Mouse (Mus musculus) MEL (cell line): ENCODE measurements at regions not wholly inside any gene's neighbourhood (a gene's known extent, or its start where the extent isn't known, plus 50 kb on each side); places are given as distances from the start of the nearest gene placed in this dataset.

Experiments
- DNase-seq: peaks from one replicate; pipeline ENCODE4 v3.0.0; 2011; ENCODE audit warnings: low read depth, low spot score
- H3K27ac ChIP-seq: 2 replicates; pipeline ENCODE4 v1.5.1; 2012; ENCODE audit warnings: low read depth, mild to moderate bottlenecking, control low read depth, low read length, moderate library complexity; ENCODE audit not compliant: control insufficient read depth
- H3K27me3 ChIP-seq, 2 experiments: fragments of 150-350 bp in 1 of 2; sonication (generic) in 1 of 2; 2 replicates each; pipeline ENCODE4 v1.6.1; 2012; ENCODE audit warnings: low read length in 2 of 2, mild to moderate bottlenecking in 2 of 2, improper control_type of control experiment in 1 of 2, moderate library complexity in 1 of 2; ENCODE audit not compliant: insufficient read depth in 2 of 2, control insufficient read depth in 1 of 2
- H3K36me3 ChIP-seq, 2 experiments: 2 replicates each; pipeline ENCODE4 v1.6.1; 2012 to 2014; ENCODE audit warnings: low read length in 2 of 2, improper control_type of control experiment in 1 of 2, inconsistent platforms in 1 of 2, mild to moderate bottlenecking in 1 of 2; ENCODE audit not compliant: insufficient read depth in 2 of 2, control insufficient read depth in 1 of 2
- H3K4me1 ChIP-seq, 2 experiments: fragments of 150-350 bp in 1 of 2; sonication (generic) in 1 of 2; 2 replicates each; pipeline ENCODE4 v1.6.1; 2012; ENCODE audit warnings: low read length in 2 of 2, improper control_type of control experiment in 1 of 2, mild to moderate bottlenecking in 1 of 2; ENCODE audit not compliant: insufficient read depth in 2 of 2, control insufficient read depth in 1 of 2
- H3K4me3 ChIP-seq, 2 experiments: fragments of 150-350 bp in 1 of 2; sonication (generic) in 1 of 2; 2 replicates each; pipeline ENCODE4 v1.5.1; 2012; ENCODE audit warnings: low read depth in 2 of 2, low read length in 2 of 2, mild to moderate bottlenecking in 2 of 2, moderate library complexity in 2 of 2, control low read depth in 1 of 2, improper control_type of control experiment in 1 of 2; ENCODE audit not compliant: control insufficient read depth in 1 of 2, insufficient read depth in 1 of 2
- H3K79me2 ChIP-seq: 2 replicates; pipeline ENCODE4 v1.6.1; 2012; ENCODE audit warnings: mild to moderate bottlenecking, low read length, moderate library complexity; ENCODE audit not compliant: control insufficient read depth, poor library complexity, insufficient read depth
- H3K9ac ChIP-seq: 2 replicates; pipeline ENCODE4 v1.6.1; 2012; ENCODE audit warnings: low read depth, mild to moderate bottlenecking, control low read depth, low read length, moderate library complexity; ENCODE audit not compliant: control insufficient read depth, poor library complexity, severe bottlenecking
- H3K9me3 ChIP-seq: fragments of 150-350 bp; sonication (generic); replicated peaks from 2 replicates; pipeline ENCODE4 v1.6.1; 2012; ENCODE audit warnings: mild to moderate bottlenecking, low read length, improper control_type of control experiment, moderate library complexity; ENCODE audit not compliant: insufficient read depth
- BHLHE40 ChIP-seq: IDR thresholded peaks from 2 replicates; pipeline ENCODE4 v1.6.1; 2012; ENCODE audit warnings: low read depth, mild to moderate bottlenecking, inconsistent platforms, low read length, improper control_type of control experiment, borderline replicate concordance
- CHD1 ChIP-seq: IDR thresholded peaks from 2 replicates; pipeline ENCODE4 v1.6.1; 2012; ENCODE audit warnings: low read depth, mild to moderate bottlenecking, inconsistent platforms, low read length, improper control_type of control experiment
- CHD2 ChIP-seq: IDR thresholded peaks from 2 replicates; pipeline ENCODE4 v1.6.1; 2011; ENCODE audit warnings: low read length, improper control_type of control experiment
- CTCF ChIP-seq, 3 experiments: IDR thresholded peaks in 2 of 3; conservative IDR thresholded peaks in 1 of 3; 2 replicates each; pipeline ENCODE4 v1.5.1; 2011 to 2012; ENCODE audit warnings: low read length in 3 of 3, low read depth in 2 of 3, mild to moderate bottlenecking in 2 of 3, improper control_type of control experiment in 1 of 3, inconsistent platforms in 1 of 3, mixed read lengths in 1 of 3, moderate library complexity in 1 of 3; ENCODE audit not compliant: control insufficient read depth in 1 of 3, insufficient read depth in 1 of 3, poor library complexity in 1 of 3, severe bottlenecking in 1 of 3
- E2F4 ChIP-seq: IDR thresholded peaks from 2 replicates; pipeline ENCODE4 v1.6.1; 2011; ENCODE audit warnings: low read depth, low read length, improper control_type of control experiment, borderline replicate concordance
- ELF1 ChIP-seq: IDR thresholded peaks from 2 replicates; pipeline ENCODE4 v1.6.1; 2014; ENCODE audit warnings: low read depth, mild to moderate bottlenecking, inconsistent platforms, low read length, improper control_type of control experiment, moderate library complexity
- ETS1 ChIP-seq: IDR thresholded peaks from 2 replicates; pipeline ENCODE4 v1.6.1; 2012; ENCODE audit warnings: low read depth, mild to moderate bottlenecking, inconsistent platforms, low read length, improper control_type of control experiment, moderate library complexity
- GABPA ChIP-seq: IDR thresholded peaks from 2 replicates; pipeline ENCODE4 v1.6.1; 2012; ENCODE audit warnings: low read depth, mild to moderate bottlenecking, inconsistent platforms, low read length, improper control_type of control experiment, moderate library complexity
- JUND ChIP-seq: IDR thresholded peaks from 2 replicates; pipeline ENCODE4 v1.6.1; 2011; ENCODE audit warnings: low read depth, mild to moderate bottlenecking, improper control_type of control experiment, low read length
- MAFK ChIP-seq: IDR thresholded peaks from 2 replicates; pipeline ENCODE4 v1.6.1; 2011; ENCODE audit warnings: low read depth, mild to moderate bottlenecking, low read length, improper control_type of control experiment, borderline replicate concordance
- MAZ ChIP-seq: IDR thresholded peaks from 2 replicates; pipeline ENCODE4 v1.6.1; 2012; ENCODE audit warnings: low read depth, mild to moderate bottlenecking, inconsistent platforms, low read length, improper control_type of control experiment
- MXI1 ChIP-seq: IDR thresholded peaks from 2 replicates; pipeline ENCODE4 v1.6.1; 2011; ENCODE audit warnings: mild to moderate bottlenecking, low read depth, low read length, improper control_type of control experiment
- MYC ChIP-seq: IDR thresholded peaks from 2 replicates; pipeline ENCODE4 v1.6.1; 2011; ENCODE audit warnings: low read depth, mild to moderate bottlenecking, low read length, improper control_type of control experiment, moderate library complexity
- NRF1 ChIP-seq: IDR thresholded peaks from 2 replicates; pipeline ENCODE4 v1.6.1; 2014; ENCODE audit warnings: low read depth, mild to moderate bottlenecking, inconsistent platforms, low read length, improper control_type of control experiment, moderate library complexity; ENCODE audit not compliant: poor library complexity, insufficient read depth, severe bottlenecking
- POLR2A ChIP-seq, 2 experiments: IDR thresholded peaks; 2 replicates each; pipeline ENCODE4 v1.6.1; 2011 to 2012; ENCODE audit warnings: low read length in 2 of 2, mild to moderate bottlenecking in 2 of 2, control low read depth in 1 of 2, improper control_type of control experiment in 1 of 2, low read depth in 1 of 2, moderate library complexity in 1 of 2; ENCODE audit not compliant: control insufficient read depth in 1 of 2, insufficient read depth in 1 of 2, poor library complexity in 1 of 2
- POLR2AphosphoS2 ChIP-seq: IDR thresholded peaks from 2 replicates; pipeline ENCODE4 v1.6.1; 2011; ENCODE audit warnings: low read length, improper control_type of control experiment
- POLR2AphosphoS5 ChIP-seq: IDR thresholded peaks from 2 replicates; pipeline ENCODE4 v1.6.1; 2012; ENCODE audit warnings: low read depth, borderline replicate concordance, mild to moderate bottlenecking, inconsistent platforms, low read length, moderate library complexity, mixed read lengths
- RAD21 ChIP-seq: IDR thresholded peaks from 2 replicates; pipeline ENCODE4 v1.6.1; 2011; ENCODE audit warnings: mild to moderate bottlenecking, low read depth, low read length, improper control_type of control experiment
- RCOR1 ChIP-seq: IDR thresholded peaks from 2 replicates; pipeline ENCODE4 v1.6.1; 2012; ENCODE audit warnings: low read depth, mild to moderate bottlenecking, inconsistent platforms, low read length, improper control_type of control experiment
- TAL1 ChIP-seq: IDR thresholded peaks from 2 replicates; pipeline ENCODE4 v1.6.1; 2012; ENCODE audit warnings: mild to moderate bottlenecking, inconsistent platforms, low read length, moderate library complexity, mixed read lengths
- TBP ChIP-seq: IDR thresholded peaks from 2 replicates; pipeline ENCODE4 v1.8.0; 2011; ENCODE audit warnings: low read depth, low read length, improper control_type of control experiment
- TCF12 ChIP-seq: IDR thresholded peaks from 2 replicates; pipeline ENCODE4 v1.6.1; 2014; ENCODE audit warnings: low read depth, mild to moderate bottlenecking, inconsistent platforms, low read length, improper control_type of control experiment, moderate library complexity
- UBTF ChIP-seq: IDR thresholded peaks from 2 replicates; pipeline ENCODE4 v1.6.1; 2012; ENCODE audit warnings: low read depth, mild to moderate bottlenecking, inconsistent platforms, low read length, improper control_type of control experiment, moderate library complexity, borderline replicate concordance; ENCODE audit not compliant: insufficient read depth
- ZC3H11A ChIP-seq: IDR thresholded peaks from 2 replicates; pipeline ENCODE4 v1.6.1; 2012; ENCODE audit warnings: low read depth, mild to moderate bottlenecking, inconsistent platforms, low read length, improper control_type of control experiment
- ZKSCAN1 ChIP-seq: IDR thresholded peaks from 2 replicates; pipeline ENCODE4 v1.6.1; 2012; ENCODE audit warnings: low read depth, mild to moderate bottlenecking, inconsistent platforms, low read length, improper control_type of control experiment, moderate library complexity

DNA sequence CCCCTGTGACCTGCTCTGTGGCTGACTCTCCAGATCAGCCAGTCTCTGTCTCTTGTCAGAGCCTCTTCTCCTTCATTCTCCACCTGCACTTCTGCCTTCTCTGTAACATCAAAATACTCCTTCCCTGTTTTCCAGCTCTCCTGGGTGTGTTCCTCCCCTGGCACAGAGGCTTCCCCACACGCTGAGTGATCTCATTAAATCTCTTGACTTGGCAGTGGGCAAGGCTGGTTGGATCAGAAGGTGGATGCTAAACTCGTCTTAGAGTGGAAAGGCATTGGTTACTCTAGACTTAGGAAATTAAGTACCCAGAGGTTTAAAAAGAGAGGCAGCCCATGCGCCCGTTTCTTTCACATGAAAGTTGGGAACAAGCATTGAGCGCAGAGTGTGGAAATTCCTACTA is 78.3 kb upstream of the Gm10234 start:
- Histone ChIP-seq H3K27me3 (no peaks in the 10 kb centered on the region; a peak in 1 of 4 replicates), H3K9ac (no peak overlapping the region), H3K79me2 (no peaks in the 10 kb centered on the region), H3K27ac (no peak overlapping the region), H3K4me3 (no peak overlapping the region), H3K9me3 (no peaks in the 10 kb centered on the region), H3K4me1 (no peaks in the 10 kb centered on the region), H3K36me3 (no peaks in the 10 kb centered on the region)
- TF ChIP-seq RCOR1 (no peak), POLR2AphosphoS2 (no peak), GABPA (no peak), ETS1 (no peak), MYC (no peak), ELF1 (no peak), MXI1 (no peak), UBTF (no peak), E2F4 (no peak)
- DNase-seq = no peak

DNA sequence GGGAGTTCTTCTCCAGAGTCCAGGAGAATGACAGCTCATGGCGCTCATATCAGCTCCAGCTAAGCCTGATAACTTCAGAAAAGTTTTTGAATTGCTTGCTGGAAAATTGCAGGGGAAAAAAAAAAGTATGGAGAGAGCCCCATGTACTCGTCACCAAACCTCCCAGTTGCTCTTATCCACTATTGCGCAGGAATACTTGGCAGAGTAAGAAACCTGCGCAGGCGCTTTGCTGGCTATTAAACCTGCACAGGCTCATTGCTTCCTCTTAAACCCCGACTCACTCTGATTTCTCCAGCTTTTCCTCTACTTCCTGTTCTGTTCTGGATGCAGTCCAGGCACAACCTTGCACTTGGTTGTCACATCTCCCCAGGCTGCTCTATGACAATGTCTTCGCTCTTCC is 77.0 kb upstream of the Gm10234 start:
- H3K79me2 ChIP-seq = no peaks in the 10 kb centered on the region
- H3K36me3 ChIP-seq = no peaks in the 10 kb centered on the region
- H3K4me3 ChIP-seq = no peak overlapping the region
- no peak overlapping the region for H3K9ac ChIP-seq
- DNase-seq = no peak
- H3K9me3 ChIP-seq = no peaks in the 10 kb centered on the region
- H3K4me1 ChIP-seq = no peaks in the 10 kb centered on the region
- no peak overlapping the region for H3K27ac ChIP-seq
- TF ChIP-seq POLR2AphosphoS5 = no peak
- no peak for TF ChIP-seq ZC3H11A
- no peak for TF ChIP-seq RAD21
- TF ChIP-seq CTCF (IDR thresholded peaks at IDR 0.05 in 2 of 3, conservative IDR thresholded peaks at IDR 0.05 in 1 of 3; ENCODE audit: control insufficient read depth in 1 of 3, insufficient read depth in 1 of 3, low read depth in 2 of 3, low read length in 3 of 3, poor library complexity in 1 of 3, severe bottlenecking in 1 of 3) = no peak
- no peak for TF ChIP-seq RCOR1
- TF ChIP-seq CHD2 = no peak
- TF ChIP-seq UBTF = no peak
- no peak for TF ChIP-seq MAFK
- no peak for TF ChIP-seq MAZ
- TF ChIP-seq GABPA = no peak
- TF ChIP-seq CHD1 = no peak
- no peak for TF ChIP-seq JUND
- TF ChIP-seq NRF1 = no peak
- TF ChIP-seq POLR2AphosphoS2 = no peak
- no peak for TF ChIP-seq TBP
- TF ChIP-seq ZKSCAN1 = no peak
- no peak for TF ChIP-seq BHLHE40
- no peak for TF ChIP-seq TAL1
- no peak for TF ChIP-seq TCF12
- TF ChIP-seq POLR2A (IDR thresholded peaks at IDR 0.05; ENCODE audit: control insufficient read depth in 1 of 2, insufficient read depth in 1 of 2, low read depth in 1 of 2, low read length in 2 of 2, poor library complexity in 1 of 2) = no peak
- H3K27me3 ChIP-seq = no peaks in the 10 kb centered on the region; a peak in 1 of 4 replicates
